Mouse (Mus musculus): ENCODE data around the gene Bhlha15. TPM values are rescaled to one million over a fixed set of nuclear protein-coding genes. Genes with fewer than 3 reads are reported as not detected.

Bhlha15 gene
- polyA plus RNA-seq, 1 experiment, result not detected

GRCm38 (mm10) chr5:144184350-144185045 lies 5.6 kb upstream of the Bhlha15 start:
- Histone ChIP-seq H3K27ac (ENCODE audit: insufficient read depth, low read length) (no peak overlapping the region), H3K4me3 (ENCODE audit: insufficient read depth, low read length) (no peak overlapping the region), H3K4me1 (ENCODE audit: control insufficient read depth, insufficient read depth, low read length) (no peaks in the 10 kb centered on the region)
- TF ChIP-seq POLR2A (IDR thresholded peaks at IDR 0.05; ENCODE audit: low read depth, low read length), result no peak
- no peak for TF ChIP-seq CTCF (IDR thresholded peaks at IDR 0.05; ENCODE audit: borderline replicate concordance, insufficient read depth, low read length)

- no peak overlapping the region for H3K27ac ChIP-seq (ENCODE audit: insufficient read depth, low read length)
- TF ChIP-seq POLR2A (IDR thresholded peaks at IDR 0.05; ENCODE audit: low read depth, low read length) (no peak), CTCF (IDR thresholded peaks at IDR 0.05; ENCODE audit: borderline replicate concordance, insufficient read depth, low read length) (no peak)
- no peak overlapping the region for H3K4me3 ChIP-seq (ENCODE audit: insufficient read depth, low read length)
- no peaks in the 10 kb centered on the region for H3K4me1 ChIP-seq (ENCODE audit: control insufficient read depth, insufficient read depth, low read length)
Measured at GRCm38 (mm10) chr5:144188422-144188821, 1.7 kb upstream of the Bhlha15 start.

GRCm38 (mm10) chr5:144189327-144189726 lies 759 bp upstream of the Bhlha15 start:
- H3K27ac ChIP-seq (ENCODE audit: insufficient read depth, low read length), result no peak overlapping the region
- TF ChIP-seq POLR2A (IDR thresholded peaks at IDR 0.05; ENCODE audit: low read depth, low read length) (no peak), CTCF (IDR thresholded peaks at IDR 0.05; ENCODE audit: borderline replicate concordance, insufficient read depth, low read length) (no peak)
- H3K4me3 ChIP-seq (ENCODE audit: insufficient read depth, low read length), result no peak overlapping the region
- H3K4me1 ChIP-seq (ENCODE audit: control insufficient read depth, insufficient read depth, low read length), result no peaks in the 10 kb centered on the region

- Histone ChIP-seq H3K4me3 (ENCODE audit: insufficient read depth, low read length) (no peak overlapping the region), H3K4me1 (ENCODE audit: control insufficient read depth, insufficient read depth, low read length) (no peaks in the 10 kb centered on the region), H3K27ac (ENCODE audit: insufficient read depth, low read length) (no peak overlapping the region)
- TF ChIP-seq POLR2A (IDR thresholded peaks at IDR 0.05; ENCODE audit: low read depth, low read length), result no peak
- TF ChIP-seq CTCF (IDR thresholded peaks at IDR 0.05; ENCODE audit: borderline replicate concordance, insufficient read depth, low read length), result no peak
Measured at GRCm38 (mm10) chr5:144191026-144191425, 940 bp downstream of the Bhlha15 start.

- Histone ChIP-seq H3K4me3 (ENCODE audit: insufficient read depth, low read length) (no peak overlapping the region), H3K27ac (ENCODE audit: insufficient read depth, low read length) (no peak overlapping the region), H3K4me1 (ENCODE audit: control insufficient read depth, insufficient read depth, low read length) (no peaks in the 10 kb centered on the region)
- TF ChIP-seq CTCF (IDR thresholded peaks at IDR 0.05; ENCODE audit: borderline replicate concordance, insufficient read depth, low read length) (no peak), POLR2A (IDR thresholded peaks at IDR 0.05; ENCODE audit: low read depth, low read length) (no peak)
Measured at GRCm38 (mm10) chr5:144192673-144193072, 2.6 kb downstream of the Bhlha15 start.

- Histone ChIP-seq H3K4me3 (ENCODE audit: insufficient read depth, low read length) (no peak overlapping the region), H3K4me1 (ENCODE audit: control insufficient read depth, insufficient read depth, low read length) (no peaks in the 10 kb centered on the region), H3K27ac (ENCODE audit: insufficient read depth, low read length) (no peak overlapping the region)
- TF ChIP-seq CTCF (IDR thresholded peaks at IDR 0.05; ENCODE audit: borderline replicate concordance, insufficient read depth, low read length) (no peak), POLR2A (IDR thresholded peaks at IDR 0.05; ENCODE audit: low read depth, low read length) (no peak)
Measured at GRCm38 (mm10) chr5:144194416-144194815, 4.3 kb downstream of the Bhlha15 start.

- H3K4me1 ChIP-seq (ENCODE audit: control insufficient read depth, insufficient read depth, low read length), result no peaks in the 10 kb centered on the region
- TF ChIP-seq POLR2A (IDR thresholded peaks at IDR 0.05; ENCODE audit: low read depth, low read length), result no peak
- no peak for TF ChIP-seq CTCF (IDR thresholded peaks at IDR 0.05; ENCODE audit: borderline replicate concordance, insufficient read depth, low read length)
- H3K4me3 ChIP-seq (ENCODE audit: insufficient read depth, low read length), result no peak overlapping the region
Measured at GRCm38 (mm10) chr5:144195567-144195966, 5.5 kb downstream of the Bhlha15 start.

GRCm38 (mm10) chr5:144200616-144201015 lies 10.5 kb downstream of the Bhlha15 start:
- TF ChIP-seq POLR2A (IDR thresholded peaks at IDR 0.05; ENCODE audit: low read depth, low read length) (no peak), CTCF (IDR thresholded peaks at IDR 0.05; ENCODE audit: borderline replicate concordance, insufficient read depth, low read length) (no peak)
- H3K27ac ChIP-seq (ENCODE audit: insufficient read depth, low read length), result no peak overlapping the region
- H3K4me3 ChIP-seq (ENCODE audit: insufficient read depth, low read length), result no peak overlapping the region
- H3K4me1 ChIP-seq (ENCODE audit: control insufficient read depth, insufficient read depth, low read length), result no peaks in the 10 kb centered on the region

More at GRCm38 (mm10) chr5:144195567-144195966, 5.5 kb downstream of the Bhlha15 start:
- no peak overlapping the region for H3K27ac ChIP-seq (ENCODE audit: insufficient read depth, low read length)

- Histone ChIP-seq H3K27ac (ENCODE audit: insufficient read depth, low read length) (no peak overlapping the region), H3K4me1 (ENCODE audit: control insufficient read depth, insufficient read depth, low read length) (no peaks in the 10 kb centered on the region), H3K4me3 (ENCODE audit: insufficient read depth, low read length) (no peak overlapping the region)
- TF ChIP-seq POLR2A (IDR thresholded peaks at IDR 0.05; ENCODE audit: low read depth, low read length) (no peak), CTCF (IDR thresholded peaks at IDR 0.05; ENCODE audit: borderline replicate concordance, insufficient read depth, low read length) (no peak)
Measured at GRCm38 (mm10) chr5:144202430-144202829, 12.3 kb downstream of the Bhlha15 start.

- H3K4me1 ChIP-seq (ENCODE audit: control insufficient read depth, insufficient read depth, low read length), result no peaks in the 10 kb centered on the region
- no peak overlapping the region for H3K4me3 ChIP-seq (ENCODE audit: insufficient read depth, low read length)
- TF ChIP-seq CTCF (IDR thresholded peaks at IDR 0.05; ENCODE audit: borderline replicate concordance, insufficient read depth, low read length) (no peak), POLR2A (IDR thresholded peaks at IDR 0.05; ENCODE audit: low read depth, low read length) (no peak)
- no peak overlapping the region for H3K27ac ChIP-seq (ENCODE audit: insufficient read depth, low read length)
Measured at GRCm38 (mm10) chr5:144203398-144203959, 13.4 kb downstream of the Bhlha15 start.
